Mouse (Mus musculus): ENCODE measurements around the gene Fkbp2.
"Not testable (repeated sequence)": the region's sequence is repeated elsewhere in the genome, so short reads cannot be mapped to it uniquely, and the experiment has no call there.

Gene Fkbp2

DNA sequence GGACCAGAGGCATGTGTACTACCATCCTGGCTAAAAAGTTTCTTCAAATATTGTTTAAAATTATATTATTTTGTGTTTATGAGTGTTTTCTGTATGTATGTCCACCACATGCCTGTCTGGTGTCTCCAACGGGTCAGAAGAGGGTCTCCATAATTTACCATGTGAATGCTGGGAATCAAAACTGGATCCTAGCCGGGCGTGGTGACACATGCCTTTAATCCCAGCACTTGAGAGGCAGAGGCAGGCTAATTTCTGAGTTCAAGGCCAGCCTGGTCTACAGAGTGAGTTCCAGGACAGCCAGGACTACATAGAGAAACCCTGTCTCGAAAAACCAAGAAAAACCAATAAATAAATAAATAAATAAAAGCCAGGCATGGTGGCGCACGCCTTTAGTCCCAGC, 10.9 kb upstream of the Fkbp2 start:
- DNase-seq (ENCODE audit: low read depth, low spot score) = not testable (repeated sequence)

DNA sequence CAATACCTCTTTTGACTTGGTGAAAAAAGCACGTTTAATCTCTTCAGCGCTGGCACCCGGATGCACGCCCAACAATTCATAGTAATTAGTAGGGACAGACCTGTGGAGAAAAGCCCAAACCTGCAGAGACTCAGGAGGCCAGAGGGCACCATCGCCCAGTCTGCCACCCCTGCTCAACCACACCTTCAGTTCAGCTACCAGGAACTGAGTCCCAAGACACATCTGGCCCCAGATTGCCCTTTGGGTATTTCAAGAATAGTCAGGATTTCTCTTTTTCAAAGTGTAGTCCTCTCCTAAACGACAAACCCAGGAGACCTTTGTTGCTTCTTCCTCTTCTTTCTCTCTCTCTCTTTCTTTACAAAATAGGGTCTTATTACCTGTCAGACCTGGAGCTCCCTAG, 10.4 kb upstream of the Fkbp2 start:
- DNase-seq (ENCODE audit: low read depth, low spot score) = no peak

DNA sequence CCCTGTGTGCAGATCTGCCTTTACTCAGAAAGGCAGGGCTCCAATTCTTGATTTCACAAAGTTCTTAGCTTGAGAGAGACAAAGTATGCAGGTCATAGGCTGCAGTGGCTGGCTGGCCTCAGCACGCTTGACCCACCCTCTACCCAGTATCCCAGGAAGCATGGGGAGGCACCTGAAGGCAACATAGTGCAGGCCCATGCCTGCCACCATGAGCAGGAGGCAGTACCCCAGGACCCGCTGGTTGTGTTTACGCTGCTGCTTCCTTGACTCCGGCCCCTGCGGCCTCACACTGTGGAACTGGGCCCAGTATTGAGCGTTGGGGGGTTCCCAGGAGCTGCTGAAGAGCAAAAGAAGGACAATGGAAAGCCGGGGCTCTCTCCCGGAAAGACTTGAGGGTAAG, 8.9 kb upstream of the Fkbp2 start:
- DNase-seq (ENCODE audit: low read depth, low spot score) = no peak

DNA sequence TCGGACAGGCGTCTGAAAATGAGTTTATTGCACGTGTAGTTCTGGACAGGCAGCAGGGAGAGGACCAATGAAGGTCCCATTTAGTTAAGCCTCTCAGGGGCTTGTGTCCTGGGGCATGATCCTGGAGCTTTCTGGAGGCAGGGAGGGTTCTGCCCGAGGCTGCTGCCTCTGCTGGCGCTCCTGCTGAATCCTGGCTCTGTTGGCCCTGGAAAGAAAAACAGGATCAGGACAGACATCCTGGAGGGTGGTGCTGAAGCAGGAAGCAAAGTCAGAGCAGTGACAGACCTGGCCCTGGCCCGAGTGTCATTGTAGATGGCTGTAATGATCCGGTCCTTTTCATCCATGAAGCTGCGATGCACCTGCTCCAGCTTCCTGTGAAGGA, 7.6 kb upstream of the Fkbp2 start:
- no peak for DNase-seq (ENCODE audit: low read depth, low spot score)

DNA sequence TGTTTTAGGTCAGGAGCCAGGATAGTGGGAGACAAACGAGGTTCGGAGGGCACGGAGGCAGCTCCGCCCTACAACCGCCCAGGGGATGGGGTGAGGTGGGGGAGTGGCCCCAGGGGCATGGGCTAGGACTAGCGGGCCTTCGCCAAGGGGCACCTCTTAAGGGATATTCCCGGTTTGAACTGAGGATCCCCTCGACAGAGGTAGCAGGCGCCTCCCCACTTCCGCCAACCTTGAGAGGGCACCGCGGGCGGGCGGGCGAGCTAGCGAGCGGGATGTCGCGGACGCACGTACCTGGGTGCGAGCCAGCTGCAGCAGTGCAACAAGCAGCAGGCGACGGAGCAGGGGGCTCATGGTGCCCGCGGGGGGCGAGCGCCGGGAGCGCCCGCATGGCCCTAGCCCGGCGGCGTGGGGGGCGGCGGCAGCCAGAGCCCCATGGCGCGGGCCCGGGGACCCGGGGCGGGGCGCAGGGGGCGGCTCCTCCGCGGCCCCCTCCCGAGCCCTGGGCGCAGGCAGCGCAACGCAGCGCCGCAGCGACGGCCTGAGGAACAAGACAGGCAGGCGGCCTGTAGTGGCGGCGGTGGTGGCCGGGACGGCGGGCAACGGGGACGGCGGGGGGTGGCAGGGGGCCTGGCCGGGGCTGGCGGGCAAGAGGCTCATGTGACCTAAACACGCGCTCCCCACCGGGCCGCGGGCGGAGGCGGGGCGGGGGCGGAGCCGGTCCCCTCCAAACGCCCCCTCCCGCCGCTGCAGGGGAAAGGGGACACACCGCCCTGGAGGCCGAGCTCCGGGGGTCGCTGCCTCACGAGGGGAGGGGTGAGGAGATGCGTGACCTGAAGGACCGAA, 7.0 kb upstream of the Fkbp2 start, which contains the start of gene Vegfb:
TSS of gene Vegfb (minus strand) at position 591 of the 843 bp plus-strand sequence.
- DNase-seq (ENCODE audit: low read depth, low spot score) = no peak

DNA sequence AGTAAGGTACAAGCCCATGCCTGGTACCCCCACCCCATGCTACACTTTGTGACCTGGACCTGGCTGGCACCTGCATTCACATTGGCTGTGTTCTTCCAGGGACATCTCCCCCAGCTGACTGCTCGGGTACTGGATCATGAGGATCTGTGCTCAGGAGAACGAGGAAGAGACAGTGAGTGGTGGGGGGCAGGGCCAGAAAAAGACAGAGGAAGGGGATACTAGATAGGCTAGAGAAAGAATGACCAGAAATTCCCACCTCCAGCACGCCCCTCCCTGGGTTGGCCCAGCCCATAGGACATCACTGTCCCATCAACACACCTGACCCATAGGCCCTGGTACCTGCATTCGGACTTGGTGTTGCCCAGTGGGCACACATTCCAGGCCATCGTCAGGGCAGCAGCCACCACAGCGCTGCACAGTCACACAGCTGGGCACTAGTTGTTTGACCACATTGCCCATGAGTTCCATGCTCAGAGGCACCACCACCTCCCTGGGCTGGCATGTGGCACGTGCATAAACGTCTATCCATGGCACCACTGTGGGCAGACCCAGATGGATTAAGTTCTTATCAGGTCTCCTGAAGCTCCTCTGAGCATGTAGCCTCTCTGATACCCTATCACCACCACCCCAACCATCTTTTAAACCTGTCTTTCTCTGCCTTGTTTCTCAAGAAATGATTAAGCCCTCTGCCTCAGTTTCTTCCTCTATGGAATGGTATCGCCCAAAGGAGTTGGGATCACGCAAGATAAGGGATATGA, 5.8 kb upstream of the Fkbp2 start:
- no peak for DNase-seq (ENCODE audit: low read depth, low spot score)

DNA sequence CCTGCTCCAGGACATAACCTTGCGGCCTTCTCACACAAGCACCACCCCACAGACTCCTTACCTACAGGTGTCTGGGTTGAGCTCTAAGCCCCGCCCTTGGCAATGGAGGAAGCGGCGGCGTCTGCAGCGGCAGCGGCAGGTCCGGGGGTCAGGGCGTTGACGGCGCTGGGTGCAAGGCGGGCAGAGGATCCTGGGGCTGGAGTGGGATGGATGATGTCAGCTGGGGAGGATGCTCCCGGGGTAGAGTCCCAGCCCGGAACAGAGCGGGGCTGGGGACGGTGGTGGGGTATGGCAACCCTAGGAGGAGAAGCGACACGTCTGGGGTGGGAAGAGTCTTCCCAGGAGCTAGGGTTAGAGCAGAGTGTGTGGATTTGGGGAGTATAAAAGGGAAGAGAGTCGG, 5.0 kb upstream of the Fkbp2 start:
- DNase-seq (ENCODE audit: low read depth, low spot score) = no peak

DNA sequence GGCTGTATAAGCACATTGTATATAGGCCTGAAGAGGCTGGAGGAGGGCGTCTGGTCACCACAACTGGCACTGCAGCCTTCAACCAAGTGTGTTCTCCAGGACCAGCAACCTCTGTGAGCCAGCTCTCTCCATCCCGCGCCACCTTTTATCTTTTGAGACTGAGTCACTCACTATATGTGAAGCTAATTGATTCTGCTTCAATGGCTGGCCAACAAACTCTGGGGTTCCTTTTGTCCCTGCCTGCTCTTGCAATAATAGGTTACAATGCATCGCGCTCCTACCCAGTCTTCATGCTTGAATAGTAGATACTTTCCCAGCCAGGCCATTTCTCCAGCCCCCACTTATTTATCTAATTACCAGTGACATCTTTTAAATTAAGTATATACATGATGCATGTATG, 3.3 kb upstream of the Fkbp2 start:
- DNase-seq (ENCODE audit: low read depth, low spot score) = no peak

DNA sequence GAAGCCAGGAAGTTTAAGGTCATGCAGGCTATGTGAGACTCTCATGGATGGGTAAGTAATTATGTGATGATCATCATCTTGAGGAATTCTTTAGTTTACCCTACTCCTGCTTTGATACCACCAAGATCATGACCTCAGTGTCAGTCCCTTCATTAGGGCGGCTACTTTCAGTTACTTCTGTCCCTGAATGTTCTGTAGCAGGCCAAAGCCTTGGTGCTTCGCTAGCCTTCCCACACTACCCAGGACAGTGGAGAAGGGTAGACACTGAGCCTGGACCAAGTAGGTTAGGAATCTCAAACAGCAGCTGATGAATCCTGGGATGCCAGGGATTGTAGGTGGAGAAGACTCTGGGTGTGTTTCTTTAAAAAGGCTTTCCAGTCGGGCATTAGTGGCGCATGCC, 1.2 kb upstream of the Fkbp2 start:
- no peak for DNase-seq (ENCODE audit: low read depth, low spot score)

DNA sequence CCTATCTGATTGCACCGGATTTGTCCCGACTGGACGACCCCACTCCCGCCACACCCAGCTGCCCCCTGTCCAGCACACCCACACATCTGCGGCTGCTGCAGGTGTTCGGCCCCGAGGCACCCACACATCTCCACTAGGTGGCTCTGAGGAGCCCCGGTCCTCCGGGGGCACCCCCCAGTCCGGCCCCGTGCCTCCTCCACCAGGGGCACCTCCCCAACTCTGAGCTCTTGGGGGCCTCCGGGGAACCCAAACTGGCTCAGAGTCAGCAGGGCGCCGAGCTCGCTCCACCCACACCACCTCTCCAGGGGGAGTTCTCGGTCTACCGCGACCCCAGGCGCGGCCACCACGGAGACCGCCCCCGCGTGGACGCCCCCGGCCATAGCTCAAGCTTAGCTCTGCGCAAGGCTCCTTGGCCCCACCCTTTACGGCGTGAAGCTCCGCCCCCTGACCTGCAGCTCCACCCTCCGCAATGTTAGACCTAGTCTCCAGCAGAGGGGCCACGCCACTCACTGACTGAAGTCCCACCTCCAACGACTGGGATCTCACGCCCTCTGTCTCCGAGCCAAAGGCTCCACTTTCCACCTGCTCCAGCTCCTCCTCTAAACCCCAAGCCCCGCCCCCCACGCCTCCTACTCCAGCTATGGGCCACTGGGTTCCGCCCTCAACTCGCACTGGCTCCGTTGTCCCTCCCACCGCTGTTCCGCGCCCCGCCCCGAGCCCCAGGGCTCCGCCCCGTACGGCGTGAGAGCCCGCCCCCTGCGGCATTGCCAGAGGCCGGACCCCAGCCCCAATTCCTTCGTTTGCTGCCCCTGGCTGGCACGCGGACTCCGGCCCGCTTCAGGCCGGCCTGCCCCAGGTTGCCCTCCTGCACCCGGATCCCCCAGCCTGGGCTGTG, 568 bp downstream of the Fkbp2 start:
- DNase-seq (ENCODE audit: low read depth, low spot score) = peak; percentile 99

DNA sequence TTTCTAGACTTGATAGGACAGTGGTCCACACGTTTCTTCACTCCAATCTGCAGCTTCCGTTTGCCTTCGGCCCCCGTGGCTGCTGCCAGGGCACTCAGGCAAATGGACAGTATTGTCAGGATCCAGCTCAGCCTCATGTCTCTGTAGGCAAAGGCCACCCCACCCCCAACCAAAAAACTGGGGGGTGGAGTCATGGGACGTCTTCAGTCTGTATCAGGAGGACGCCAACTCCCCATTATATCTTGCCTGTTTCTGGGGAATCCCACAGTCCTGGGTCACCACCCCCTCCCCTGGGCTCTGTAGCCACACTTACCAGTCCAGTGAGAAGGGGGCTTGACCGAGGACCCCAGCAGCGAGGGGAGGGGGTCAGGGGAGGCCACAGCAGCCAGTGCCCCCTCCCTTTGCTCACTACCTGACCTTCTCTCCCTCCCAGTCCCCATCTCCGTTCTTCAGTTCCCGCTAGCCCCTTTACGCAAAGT, 1.3 kb downstream of the Fkbp2 start:
- DNase-seq (ENCODE audit: low read depth, low spot score) = no peak

DNA sequence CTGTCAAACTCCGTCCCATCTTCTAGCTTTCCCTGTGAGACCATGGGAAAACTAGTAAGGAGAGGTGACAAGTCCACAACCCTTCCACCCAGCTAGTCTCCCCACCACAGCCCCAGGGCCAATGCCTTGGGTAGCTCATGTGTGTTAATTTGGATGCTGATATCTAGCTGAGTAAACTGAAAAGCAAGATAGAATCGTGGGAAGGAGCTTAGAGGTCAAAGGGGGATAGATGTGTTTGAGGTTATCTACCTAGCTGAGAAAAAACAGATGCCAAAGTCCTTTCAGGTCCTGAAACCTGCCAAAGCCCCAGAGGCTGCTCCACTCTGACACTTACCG, 1.7 kb downstream of the Fkbp2 start:
- DNase-seq (ENCODE audit: low read depth, low spot score) = no peak

DNA sequence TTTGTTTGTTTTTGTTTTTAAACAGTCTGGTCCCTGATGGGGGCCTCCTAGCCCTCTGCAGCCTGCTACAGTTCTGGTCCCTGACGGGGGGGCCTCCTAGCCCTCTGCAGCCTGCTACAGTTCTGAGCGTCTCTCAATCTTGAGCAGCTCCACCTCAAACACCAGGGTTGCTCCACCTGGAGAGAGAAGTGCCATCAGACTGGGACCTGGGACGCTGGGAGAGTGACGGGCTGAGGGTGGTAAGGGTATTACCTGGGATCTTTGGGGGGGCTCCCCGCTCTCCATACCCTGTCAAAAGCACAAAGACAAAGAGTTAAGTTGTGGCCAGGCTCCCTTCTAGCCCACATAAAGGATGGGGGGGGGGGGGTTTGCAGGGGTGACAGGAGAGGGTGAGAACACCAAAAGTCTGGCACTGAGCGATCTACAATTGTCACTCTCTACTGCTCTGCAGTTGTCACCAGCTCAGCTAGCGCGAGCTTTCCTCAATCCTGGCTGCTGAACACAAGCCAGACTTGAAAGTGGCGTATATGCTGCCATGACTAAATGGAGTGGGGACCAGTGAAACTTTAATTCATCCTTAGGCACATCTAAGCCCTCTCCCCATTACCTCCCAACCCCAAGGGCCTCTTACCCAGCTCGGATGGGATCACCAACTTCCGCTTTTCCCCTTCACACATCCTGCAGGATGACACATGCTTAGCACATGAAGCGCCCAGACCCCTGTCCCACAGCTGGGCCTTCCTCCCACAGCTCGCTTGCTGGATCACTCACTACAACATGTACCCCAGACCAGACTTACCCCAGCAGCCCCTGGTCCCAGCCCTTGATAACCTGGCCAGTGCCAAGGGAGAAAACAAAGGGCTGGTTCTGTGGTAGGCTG, 2.3 kb downstream of the Fkbp2 start:
- DNase-seq (ENCODE audit: low read depth, low spot score) = no peak

DNA sequence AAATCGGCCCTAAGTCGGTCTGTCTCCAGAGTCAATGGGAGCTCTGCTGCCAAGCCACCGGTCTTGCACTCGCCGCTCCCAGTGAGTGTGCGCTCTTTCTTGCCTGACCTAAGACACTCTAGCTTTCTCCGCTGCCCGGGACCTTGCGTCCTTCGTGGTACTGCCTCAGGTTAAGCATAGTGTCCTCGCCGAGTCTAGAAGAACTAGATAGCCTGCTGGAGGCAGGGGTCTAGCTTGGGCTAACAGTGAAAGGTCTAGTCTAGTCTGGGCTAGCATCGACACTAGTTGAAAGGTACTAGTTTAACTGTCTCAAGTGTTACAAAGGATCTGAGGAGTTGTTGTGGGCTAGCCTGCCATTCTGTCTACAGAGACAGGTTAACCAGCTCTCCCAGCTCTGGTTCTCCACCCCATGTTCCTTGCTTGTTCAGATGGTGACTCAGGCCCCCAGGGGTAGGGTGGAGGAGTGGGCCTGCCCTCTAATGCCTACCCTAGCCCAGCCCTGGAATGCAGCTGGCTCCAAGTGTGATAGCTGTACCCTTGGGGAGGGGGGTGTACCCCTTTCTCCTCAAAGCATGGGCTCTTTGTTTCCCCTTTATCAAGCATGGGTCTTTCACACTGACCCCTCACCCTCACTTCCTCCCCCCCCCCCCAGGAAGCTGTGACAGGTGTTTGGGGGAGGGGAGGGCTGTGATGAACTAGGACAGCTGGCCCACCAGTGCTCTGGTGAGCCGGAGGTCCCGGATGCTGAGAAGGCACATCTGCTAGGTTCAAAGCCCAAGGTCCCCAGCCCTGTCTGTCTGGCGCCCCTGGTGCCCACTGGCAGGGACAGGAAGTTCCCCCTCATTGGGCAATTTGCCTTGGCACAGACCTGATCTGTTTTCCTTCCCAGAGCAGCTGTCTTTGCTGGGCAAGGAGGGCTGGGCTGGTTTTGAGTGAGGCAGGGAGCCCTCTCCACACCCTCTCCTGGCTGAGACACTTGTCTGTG, 4.5 kb downstream of the Fkbp2 start, which contains the start of gene Plcb3:
TSS of gene Plcb3 (minus strand) at position 934 of the 985 bp plus-strand sequence.
- DNase-seq (ENCODE audit: low read depth, low spot score) = no peak

DNA sequence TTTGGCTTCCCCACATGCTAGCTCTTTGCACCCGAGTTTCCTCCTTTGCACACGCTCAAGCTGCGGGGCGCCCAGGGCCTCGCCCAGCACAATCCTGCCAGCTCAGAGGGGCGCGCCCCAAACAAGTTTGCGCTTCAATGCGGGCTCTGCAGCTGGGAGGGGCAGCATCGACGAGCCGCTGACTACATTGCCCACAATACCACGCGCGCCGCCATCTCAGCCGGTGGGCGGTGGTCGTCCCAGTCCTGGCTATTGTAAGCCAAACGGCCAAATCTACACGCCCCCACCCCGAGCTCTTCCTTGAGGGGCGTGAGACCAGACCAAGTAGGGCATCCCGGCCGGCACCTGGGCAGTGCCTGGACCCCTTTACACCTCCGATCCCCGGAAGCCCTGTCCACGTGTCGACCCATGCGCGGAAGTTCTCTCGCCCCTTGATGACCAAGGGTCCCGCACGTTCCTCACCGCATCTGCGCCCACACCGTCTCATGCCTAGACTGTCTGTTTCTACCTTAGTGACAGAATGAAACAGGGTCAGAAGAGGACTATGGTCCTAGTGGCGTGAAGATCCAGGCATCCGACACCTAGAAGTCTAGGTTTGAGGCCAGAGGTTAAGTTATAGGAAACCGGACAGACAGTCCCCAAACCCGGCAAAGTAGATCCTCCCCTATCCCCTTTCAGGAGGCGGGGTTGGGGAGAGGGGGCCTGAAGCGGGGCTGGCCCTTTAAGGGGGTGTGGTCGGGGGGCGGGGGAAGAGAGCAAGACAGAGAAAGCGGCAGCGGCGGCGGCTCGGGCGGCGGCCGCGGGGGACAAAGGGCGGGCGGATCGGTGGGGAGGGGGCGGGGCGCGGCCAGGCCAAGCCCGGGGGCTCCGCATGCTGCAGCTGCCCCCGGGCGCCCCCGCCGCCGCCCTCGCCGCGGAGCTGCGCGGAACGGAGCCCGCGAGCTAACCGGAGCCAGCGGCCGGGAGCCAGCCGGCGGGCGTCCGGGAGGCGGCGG, 5.8 kb downstream of the Fkbp2 start, which contains the start of gene Ppp1r14b:
TSS of gene Ppp1r14b (plus strand) at position 758 of the 995 bp plus-strand sequence.
- peak; percentile 84 for DNase-seq (ENCODE audit: low read depth, low spot score)

DNA sequence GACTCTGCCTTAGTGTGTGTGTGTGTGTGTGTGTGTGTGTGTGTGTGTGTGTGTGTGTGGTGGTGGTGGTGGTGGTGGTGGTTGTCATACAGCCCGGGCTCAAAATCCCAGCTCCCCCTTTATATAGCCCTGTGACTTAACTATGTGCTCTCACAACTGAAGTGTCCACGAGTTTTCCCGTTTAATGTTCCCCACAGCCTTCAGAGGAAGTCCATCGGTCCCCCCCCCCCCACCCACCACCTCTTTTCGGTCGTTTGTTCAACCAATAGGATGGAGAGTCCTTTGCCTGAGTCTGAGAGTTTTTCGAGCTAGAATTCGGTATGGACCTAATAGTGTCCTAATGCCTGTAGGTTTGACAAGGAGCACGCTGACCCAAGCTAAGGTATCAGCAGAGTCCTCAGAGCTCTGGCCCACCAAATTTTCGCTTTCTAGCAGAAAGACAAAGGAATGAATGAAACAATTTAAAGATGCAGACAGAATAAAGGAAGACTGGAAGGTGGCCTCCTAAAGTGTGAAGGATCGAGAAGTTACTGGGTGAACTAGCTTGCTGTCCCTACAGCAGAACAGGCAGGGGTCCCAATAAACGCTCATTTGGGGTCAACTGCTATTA, 6.6 kb downstream of the Fkbp2 start:
- DNase-seq (ENCODE audit: low read depth, low spot score) = no peak

DNA sequence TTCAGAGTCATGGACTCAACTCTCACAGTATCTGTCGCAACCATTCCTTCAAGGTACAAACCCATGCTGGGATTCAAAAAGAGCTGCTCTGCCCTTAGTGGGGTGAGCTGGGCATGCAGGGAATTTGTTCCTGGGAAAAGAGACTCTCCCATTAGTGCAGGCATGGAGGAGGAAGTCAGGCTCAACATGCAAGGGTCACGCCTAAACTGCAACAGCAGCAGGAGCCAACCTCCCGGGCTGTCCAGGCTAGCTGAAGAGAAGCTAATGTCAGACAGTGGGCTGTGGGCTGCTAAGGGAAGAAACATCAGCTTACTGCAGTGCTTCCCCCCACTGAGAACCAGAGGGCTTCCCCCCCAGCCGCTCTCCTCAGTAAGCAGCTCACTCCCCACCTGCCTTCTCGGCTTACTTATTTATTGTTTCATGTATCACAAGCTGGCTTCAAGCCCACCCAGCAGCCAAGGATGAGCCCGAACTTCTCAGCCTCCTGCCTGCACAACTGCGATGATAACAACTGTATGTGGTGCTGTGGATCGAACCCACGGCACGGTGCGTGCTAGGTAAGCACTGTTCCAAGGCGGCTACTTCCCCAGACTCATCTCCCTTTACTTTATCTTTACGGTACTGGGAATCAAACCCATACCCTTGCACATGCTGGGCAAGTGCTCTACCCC, 7.9 kb downstream of the Fkbp2 start:
- DNase-seq (ENCODE audit: low read depth, low spot score) = no peak

Measured in forelimb bud, embryonic 11.5 days (tissue).